Mouse (Mus musculus) cortical plate, adult 2 months (tissue): Measurements from ENCODE around the gene Gatd1. TPM values are rescaled to one million over a fixed set of nuclear protein-coding genes. Genes with fewer than 3 reads are reported as not detected.
A peak's percentile ranks its signal among the peaks of the same experiment; 100 is the strongest.
"Not testable (repeated sequence)": the region's sequence is repeated elsewhere in the genome, so short reads cannot be mapped to it uniquely, and the experiment has no call there.

Experiments used
- H3K27ac ChIP-seq: fragments of 200-500 bp; 2 replicates; pipeline ENCODE4 v1.5.1; 2012; ENCODE audit warnings: low read length, control low read depth, inconsistent platforms; ENCODE audit not compliant: insufficient read depth
- H3K4me1 ChIP-seq: fragments of 200-500 bp; 2 replicates; pipeline ENCODE4 v1.6.1; 2011; ENCODE audit warnings: low read length; ENCODE audit not compliant: control insufficient read depth, insufficient read depth
- H3K4me3 ChIP-seq: fragments of 200-500 bp; 2 replicates; pipeline ENCODE4 v1.5.1; 2011; ENCODE audit warnings: mild to moderate bottlenecking, low read length, control low read depth; ENCODE audit not compliant: insufficient read depth
- CTCF ChIP-seq: fragments of 200-500 bp; IDR thresholded peaks from 2 replicates; pipeline ENCODE4 v1.5.1; 2011; ENCODE audit warnings: mild to moderate bottlenecking, control low read depth, low read length; ENCODE audit not compliant: insufficient read depth; ENCODE audit errors: extremely low read depth
- POLR2A ChIP-seq: fragments of 200-500 bp; IDR thresholded peaks from 2 replicates; pipeline ENCODE4 v1.6.1; 2011; ENCODE audit warnings: mild to moderate bottlenecking, low read length, control low read depth; ENCODE audit not compliant: insufficient read depth; ENCODE audit errors: extremely low read depth
- polyA plus RNA-seq: library from polyadenylated mRNA; depleted of rRNA; stranded (reverse); fragments of >200 nt; gene quantifications from 2 replicates; pipeline ENCODE4 v1.2.3, GENCODE M21; 2012

Gene Gatd1
- polyA plus RNA-seq, 1 experiment = 57.0 TPM

DNA sequence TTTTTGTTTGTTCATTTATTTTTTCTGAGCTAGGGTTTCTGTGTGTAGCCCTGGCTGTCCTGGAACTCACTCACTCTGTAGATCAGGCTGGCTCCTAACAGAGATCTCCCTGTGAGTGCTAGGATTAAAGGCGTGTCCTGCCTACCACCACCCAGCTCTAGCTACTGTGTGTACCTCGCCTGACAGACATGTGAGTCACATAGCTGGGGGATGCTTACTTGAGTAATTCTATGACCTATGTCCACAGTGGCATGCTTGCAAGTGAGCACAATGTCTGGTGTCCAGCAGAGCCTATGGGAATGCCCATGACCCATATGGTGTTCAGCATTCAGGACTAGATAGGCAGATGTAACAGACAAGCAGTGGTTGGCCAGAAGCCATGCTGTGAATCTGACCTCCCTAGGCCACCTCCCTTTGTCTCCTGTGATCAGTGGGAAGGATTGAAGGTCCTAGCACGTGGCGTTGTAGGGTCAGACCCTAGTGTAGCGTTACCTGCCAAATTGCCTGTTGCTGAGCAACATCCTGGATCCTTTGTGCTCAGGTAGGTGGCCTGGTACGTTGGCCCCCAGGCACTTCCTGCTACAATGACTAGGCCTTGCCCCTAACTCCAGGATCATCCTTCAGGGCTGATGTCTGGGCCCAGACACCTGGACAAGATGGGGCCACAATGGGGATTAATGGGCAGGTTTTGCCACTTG lies 2.4 kb upstream of the Gatd1 start:
- Histone ChIP-seq H3K27ac (no peak overlapping the region), H3K4me1 (no peaks in the 10 kb centered on the region), H3K4me3 (no peak overlapping the region)
- TF ChIP-seq CTCF (no peak), POLR2A (no peak)

DNA sequence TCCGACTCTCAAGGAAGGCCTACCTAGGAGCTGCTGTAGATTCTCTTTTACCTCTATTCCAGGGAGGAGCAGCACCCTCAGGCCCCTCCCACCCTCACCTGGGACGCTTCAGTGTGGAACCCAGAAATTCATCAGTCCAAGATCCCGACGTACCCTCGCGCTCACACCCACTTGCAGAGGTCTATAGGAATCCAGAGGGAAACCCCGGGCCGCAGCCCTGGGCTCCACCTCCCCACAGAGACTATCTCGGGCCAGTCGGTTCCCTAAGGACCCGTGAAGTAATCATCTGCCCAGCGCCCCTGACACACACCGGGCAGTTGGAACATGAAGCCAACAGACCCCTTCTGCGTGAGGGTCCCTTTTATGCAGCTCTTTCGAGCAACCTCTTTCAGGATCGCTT lies 605 bp downstream of the Gatd1 start:
- TF ChIP-seq POLR2A (no peak), CTCF (no peak)
- Histone ChIP-seq H3K4me3 (peak overlapping the region; percentile 62), H3K27ac (peak overlapping the region; percentile 30)

DNA sequence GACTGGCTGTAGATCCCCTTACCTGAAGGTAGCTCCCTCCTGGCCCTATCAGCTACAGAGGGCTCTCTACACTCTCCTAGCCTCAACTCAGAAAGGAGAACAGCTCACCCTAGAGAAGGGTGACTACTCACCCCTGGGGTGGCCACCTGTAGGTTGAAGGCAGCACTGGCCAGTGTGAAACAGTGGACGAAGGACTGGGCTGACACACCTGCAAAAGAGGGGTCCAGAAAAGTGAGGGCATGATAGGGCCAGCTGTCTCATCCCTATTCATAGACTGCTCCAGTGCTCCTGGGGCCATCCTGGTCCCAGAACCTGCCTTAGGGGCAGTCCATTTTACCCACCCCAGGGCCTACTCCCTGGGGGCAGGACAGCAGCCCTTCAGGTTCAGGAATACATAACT lies 2.3 kb downstream of the Gatd1 start:
- TF ChIP-seq POLR2A = no peak
- no peaks in the 10 kb centered on the region; the same call in 1 of the 2 replicates for H3K4me1 ChIP-seq

More for the DNA sequence above, 605 bp downstream of the Gatd1 start:
- no peaks in the 10 kb centered on the region; the same call in 1 of the 2 replicates for H3K4me1 ChIP-seq

DNA sequence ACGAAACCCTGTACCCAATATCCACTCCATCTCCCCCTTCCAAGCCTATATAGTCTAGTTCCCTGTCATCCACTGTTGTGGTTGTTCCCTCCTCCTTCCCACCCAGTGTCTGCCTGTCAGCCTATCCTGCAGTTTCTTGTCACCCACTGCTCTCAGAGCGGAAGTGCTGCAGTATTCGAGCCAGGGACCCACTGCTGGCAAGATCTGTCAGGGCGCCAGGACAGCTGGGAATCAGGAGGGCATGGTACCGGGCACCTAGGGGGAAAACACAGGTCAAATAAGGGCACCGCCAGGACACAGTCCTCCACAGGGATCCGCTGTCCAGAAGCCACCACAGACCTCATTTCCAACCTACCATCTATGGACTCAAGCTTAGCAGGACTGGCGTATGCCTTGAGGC lies 3.3 kb downstream of the Gatd1 start:
- Histone ChIP-seq H3K4me3 (no peak overlapping the region), H3K4me1 (no peaks in the 10 kb centered on the region; the same call in 1 of the 2 replicates), H3K27ac (no peak overlapping the region)
- TF ChIP-seq CTCF = no peak
- TF ChIP-seq POLR2A = no peak

More for the DNA sequence above, 2.3 kb downstream of the Gatd1 start:
- no peak overlapping the region for H3K4me3 ChIP-seq
- H3K27ac ChIP-seq = no peak overlapping the region

DNA sequence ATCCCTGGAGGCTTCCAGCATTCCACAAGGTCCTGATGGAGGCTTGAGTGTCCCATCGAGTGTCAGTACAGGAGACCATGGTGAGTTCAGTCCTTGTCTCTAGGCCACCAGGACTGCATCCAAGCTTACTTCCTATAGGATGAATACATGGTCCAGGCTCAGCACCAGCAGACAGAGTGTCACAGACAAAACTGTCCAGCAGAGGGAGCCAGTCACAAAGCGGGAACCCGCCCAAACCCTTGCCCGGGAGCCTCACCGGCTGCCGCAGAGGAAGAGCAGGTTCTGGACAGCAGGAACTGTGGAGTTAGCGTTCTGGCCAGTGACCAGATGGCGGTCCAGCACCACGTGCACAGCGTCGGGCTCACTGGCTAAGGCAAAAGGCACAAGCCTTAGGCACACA lies 5.1 kb downstream of the Gatd1 start:
- no peak overlapping the region for H3K27ac ChIP-seq

DNA sequence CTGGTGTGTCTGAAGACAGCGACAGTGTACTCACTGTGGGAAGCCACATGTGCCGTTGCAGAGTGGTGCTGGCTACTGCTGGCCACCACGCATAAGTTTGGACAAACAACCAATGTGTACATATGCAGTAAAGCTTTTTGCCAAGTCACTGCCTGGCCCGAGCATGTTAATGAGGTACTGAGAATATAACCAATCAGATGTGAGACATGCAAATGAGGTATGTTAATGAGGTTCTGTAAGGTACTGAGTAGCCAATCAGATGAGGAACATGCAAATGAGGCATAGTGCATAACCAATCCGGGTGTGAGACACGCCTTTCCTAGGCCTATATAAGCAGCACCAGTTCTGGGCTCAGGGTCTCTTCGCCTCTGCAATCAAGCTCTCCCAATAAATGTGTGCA lies 6.3 kb downstream of the Gatd1 start:
- H3K4me1 ChIP-seq, H3K4me3 ChIP-seq, H3K27ac ChIP-seq: not testable (repeated sequence)

More for the DNA sequence above, 5.1 kb downstream of the Gatd1 start:
- Histone ChIP-seq H3K4me1 (no peaks in the 10 kb centered on the region; the same call in 1 of the 2 replicates), H3K4me3 (no peak overlapping the region)
- TF ChIP-seq POLR2A (no peak), CTCF (peak; percentile 84)

DNA sequence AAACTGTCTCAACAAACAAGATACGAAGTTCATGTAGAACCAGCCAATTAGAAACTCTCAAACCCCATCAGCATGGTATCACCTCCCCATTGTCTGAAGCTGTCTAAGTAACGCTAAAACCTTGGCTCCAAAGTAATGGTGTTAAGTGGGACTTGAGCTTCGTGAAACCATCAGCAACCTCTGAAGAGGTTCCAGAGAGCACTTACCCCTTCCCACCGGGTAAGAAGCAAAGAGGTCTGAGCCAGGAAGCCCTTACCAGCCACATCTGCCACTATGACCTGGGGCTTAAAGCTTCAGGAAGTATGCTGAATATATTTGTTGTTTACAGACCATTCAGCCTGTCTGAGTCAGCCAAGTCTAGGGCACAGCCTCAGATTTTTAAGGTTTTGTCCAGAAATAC lies 8.5 kb downstream of the Gatd1 start:
- H3K4me3 ChIP-seq = no peak overlapping the region
- H3K27ac ChIP-seq = no peak overlapping the region
- H3K4me1 ChIP-seq = no peaks in the 10 kb centered on the region; the same call in 1 of the 2 replicates
- no peak for TF ChIP-seq POLR2A
- no peak for TF ChIP-seq CTCF

DNA sequence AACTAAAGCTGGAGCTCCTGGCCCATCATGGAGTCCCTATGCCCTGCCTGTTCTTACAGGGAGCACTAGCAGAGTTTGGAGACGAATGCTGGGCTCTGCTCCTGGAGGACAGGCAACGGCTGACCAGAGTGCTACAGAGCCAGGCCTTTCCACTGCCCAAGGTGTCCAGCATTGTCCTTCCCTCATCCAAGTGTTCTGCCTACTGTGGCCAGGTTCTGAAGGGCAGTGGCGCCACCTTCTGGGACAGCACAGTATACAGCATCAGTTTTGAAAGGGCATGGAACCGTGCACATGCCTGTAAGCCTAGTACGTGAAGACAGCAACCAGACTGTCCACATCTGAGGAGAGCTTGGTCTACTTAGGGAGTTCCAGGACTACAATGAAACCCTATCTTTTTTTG lies 10.6 kb downstream of the Gatd1 start:
- peak; percentile 86 for TF ChIP-seq CTCF
- TF ChIP-seq POLR2A = no peak
- H3K27ac ChIP-seq = no peak overlapping the region
- no peak overlapping the region for H3K4me3 ChIP-seq
- H3K4me1 ChIP-seq = no peaks in the 10 kb centered on the region

DNA sequence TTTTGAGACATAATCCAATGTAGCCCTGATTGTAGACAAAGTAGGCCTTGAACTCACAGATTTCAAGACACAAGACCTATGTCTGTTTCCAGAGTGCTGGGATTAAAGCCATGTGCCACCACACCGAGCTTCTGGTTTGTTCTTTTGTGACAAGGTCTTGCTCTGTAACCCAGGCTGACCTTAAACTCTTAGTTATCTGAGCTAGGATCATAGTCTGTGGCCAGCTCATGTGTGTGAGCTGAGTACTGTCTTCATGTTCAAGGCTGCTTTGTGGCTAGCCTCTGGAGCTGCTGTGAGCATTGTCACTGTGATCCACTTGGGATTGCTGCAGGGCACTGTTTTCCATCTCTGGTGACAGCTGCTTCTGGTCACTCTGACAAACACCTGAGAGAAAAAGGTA lies 18.6 kb downstream of the Gatd1 start:
- TF ChIP-seq POLR2A (no peak), CTCF (no peak)

DNA sequence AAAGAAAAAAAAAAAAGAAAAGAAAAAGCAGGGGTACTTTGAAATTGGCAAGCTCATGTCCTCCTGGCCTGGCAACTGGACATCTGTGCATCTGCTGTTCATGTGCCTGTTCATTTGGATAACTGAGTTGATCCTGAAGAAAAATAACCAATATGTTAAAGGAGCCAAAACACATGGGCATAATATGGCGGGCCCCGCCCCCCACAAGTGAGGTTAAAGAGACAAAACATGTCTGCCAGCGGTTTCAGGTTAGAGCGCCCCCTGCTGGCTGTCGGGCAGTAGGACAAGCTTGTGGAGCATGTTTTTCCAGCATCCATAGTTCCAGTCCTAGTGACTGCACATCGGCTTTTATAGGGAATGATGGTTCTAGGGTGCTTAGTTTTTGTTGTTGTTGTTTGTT lies 19.2 kb downstream of the Gatd1 start:
- H3K27ac ChIP-seq = no peak overlapping the region
- H3K4me3 ChIP-seq = no peak overlapping the region
- peaks cover 6% of the 10 kb centered on the region; the same call in 1 of the 2 replicates for H3K4me1 ChIP-seq
- TF ChIP-seq CTCF = peak; percentile 49
- TF ChIP-seq POLR2A = no peak

More for the DNA sequence above, 18.6 kb downstream of the Gatd1 start:
- peaks cover 6% of the 10 kb centered on the region; the same call in 1 of the 2 replicates for H3K4me1 ChIP-seq
- H3K4me3 ChIP-seq = no peak overlapping the region
- no peak overlapping the region for H3K27ac ChIP-seq

DNA sequence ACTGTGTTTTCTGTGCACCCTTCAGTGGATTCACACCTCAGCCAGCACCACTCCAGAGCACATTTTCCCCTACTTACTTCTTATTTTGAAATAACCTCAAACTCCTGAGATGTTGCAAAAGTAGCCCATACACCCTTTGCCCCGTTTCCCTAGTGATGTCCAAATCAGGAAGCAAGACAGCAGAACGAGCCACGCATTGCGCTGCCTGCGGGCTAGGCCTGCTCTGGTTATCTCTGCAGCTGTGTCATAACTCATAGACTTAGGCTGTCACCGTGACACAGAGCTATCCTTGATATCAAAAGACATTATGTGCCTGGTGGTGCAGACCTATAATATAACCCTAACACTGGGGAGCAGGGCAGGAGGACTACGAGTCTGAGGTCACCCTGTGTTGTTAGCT lies 19.8 kb downstream of the Gatd1 start:
- H3K27ac ChIP-seq = no peak overlapping the region
- no peak overlapping the region for H3K4me3 ChIP-seq
- no peak for TF ChIP-seq POLR2A
- TF ChIP-seq CTCF = no peak
- H3K4me1 ChIP-seq = peaks cover 6% of the 10 kb centered on the region; the same call in 1 of the 2 replicates
